Mouse (Mus musculus): Measurements from ENCODE around the gene Prph2. TPM values are rescaled to one million over a fixed set of nuclear protein-coding genes. Genes with fewer than 3 reads are reported as not detected.

The Prph2 gene
- polyA plus RNA-seq, 1 experiment from 2014 or later, result not detected

- Histone ChIP-seq H3K4me1 (peaks cover 37% of the 10 kb centered on the region), H3K27ac (peak overlapping the region; percentile 85), H3K27me3 (no peaks in the 10 kb centered on the region), H3K9me3 (replicated peaks) (no peaks in the 10 kb centered on the region), H3K36me3 (peaks cover 8% of the 10 kb centered on the region), H3K4me3 (replicated peaks) (0 out of 2 replicates have a peak overlapping the region, but pooled peaks have one; percentile 9), H3K4me2 (peak overlapping the region; percentile 41), H3K9ac (no peak overlapping the region)
- 13% methylated on average over 13 of the region's 13 CpGs for WGBS
- peak; percentile 96 for ATAC-seq (replicated peaks; ENCODE audit: low FRiP score)
Measured at GRCm38 (mm10) chr17:46897221-46897950, 12.9 kb upstream of the Prph2 start.

- H3K9ac ChIP-seq, result no peak overlapping the region
- no peaks in the 10 kb centered on the region for H3K27me3 ChIP-seq
- no peak overlapping the region for H3K27ac ChIP-seq
- H3K4me1 ChIP-seq, result peaks cover 24% of the 10 kb centered on the region
- H3K4me3 ChIP-seq (replicated peaks), result no peak overlapping the region
- 69% methylated on average over 2 of the region's 2 CpGs for WGBS
- no peaks in the 10 kb centered on the region for H3K36me3 ChIP-seq
- no peaks in the 10 kb centered on the region for H3K9me3 ChIP-seq (replicated peaks)
- H3K4me2 ChIP-seq, result no peak overlapping the region
- ATAC-seq (replicated peaks; ENCODE audit: low FRiP score), result no peak
Measured at GRCm38 (mm10) chr17:46900941-46901340, 9.3 kb upstream of the Prph2 start.

GRCm38 (mm10) chr17:46903876-46904490 lies 6.3 kb upstream of the Prph2 start:
- Histone ChIP-seq H3K4me3 (replicated peaks) (no peak overlapping the region), H3K9me3 (replicated peaks) (no peaks in the 10 kb centered on the region; the same call in 1 of the 2 replicates), H3K27me3 (no peaks in the 10 kb centered on the region), H3K4me2 (no peak overlapping the region), H3K27ac (no peak overlapping the region), H3K4me1 (no peaks in the 10 kb centered on the region), H3K36me3 (no peaks in the 10 kb centered on the region), H3K9ac (no peak overlapping the region)
- ATAC-seq (replicated peaks; ENCODE audit: low FRiP score), result peak; percentile 78; the same call in 1 of the 2 replicates
- 22% methylated on average over 19 of the region's 19 CpGs for WGBS

- H3K36me3 ChIP-seq, result no peaks in the 10 kb centered on the region
- peaks cover 11% of the 10 kb centered on the region; the same call in 1 of the 2 replicates for H3K4me1 ChIP-seq
- H3K4me3 ChIP-seq (replicated peaks), result no peak overlapping the region
- WGBS, result 37% methylated on average over 6 of the region's 6 CpGs
- no peak overlapping the region for H3K9ac ChIP-seq
- H3K27me3 ChIP-seq, result no peaks in the 10 kb centered on the region
- no peak overlapping the region for H3K4me2 ChIP-seq
- H3K27ac ChIP-seq, result 0 out of 2 replicates have a peak overlapping the region, but pooled peaks have one; percentile 7
- ATAC-seq (replicated peaks; ENCODE audit: low FRiP score), result no peak
- no peaks in the 10 kb centered on the region; the same call in 1 of the 2 replicates for H3K9me3 ChIP-seq (replicated peaks)
Measured at GRCm38 (mm10) chr17:46912331-46912730, 2.1 kb downstream of the Prph2 start.

GRCm38 (mm10) chr17:46915129-46915528 lies 4.9 kb downstream of the Prph2 start:
- Histone ChIP-seq H3K36me3 (no peaks in the 10 kb centered on the region), H3K4me2 (no peak overlapping the region), H3K9me3 (replicated peaks) (no peaks in the 10 kb centered on the region), H3K27me3 (no peaks in the 10 kb centered on the region), H3K4me3 (replicated peaks) (no peak overlapping the region), H3K27ac (no peak overlapping the region), H3K9ac (no peak overlapping the region), H3K4me1 (peaks cover 26% of the 10 kb centered on the region)
- 46% methylated on average over 3 of the region's 3 CpGs for WGBS
- no peak for ATAC-seq (replicated peaks; ENCODE audit: low FRiP score)

GRCm38 (mm10) chr17:46918951-46919350 lies 8.7 kb downstream of the Prph2 start:
- peak overlapping the region; percentile 63 for H3K27ac ChIP-seq
- peak; percentile 87 for ATAC-seq (replicated peaks; ENCODE audit: low FRiP score)
- no peak overlapping the region for H3K9ac ChIP-seq
- H3K4me1 ChIP-seq, result peaks cover 17% of the 10 kb centered on the region
- no peak overlapping the region for H3K4me3 ChIP-seq (replicated peaks)
- no peaks in the 10 kb centered on the region for H3K9me3 ChIP-seq (replicated peaks)
- H3K36me3 ChIP-seq, result no peaks in the 10 kb centered on the region
- H3K27me3 ChIP-seq, result no peaks in the 10 kb centered on the region
- H3K4me2 ChIP-seq, result no peak overlapping the region
- WGBS, result 10% methylated on average over 4 of the region's 4 CpGs

GRCm38 (mm10) chr17:46920855-46921254 lies 10.6 kb downstream of the Prph2 start:
- no peak overlapping the region for H3K4me3 ChIP-seq (replicated peaks)
- no peak overlapping the region for H3K9ac ChIP-seq
- no peak overlapping the region for H3K4me2 ChIP-seq
- 55% methylated on average over 6 of the region's 6 CpGs for WGBS
- no peak overlapping the region for H3K27ac ChIP-seq
- H3K36me3 ChIP-seq, result no peaks in the 10 kb centered on the region
- no peaks in the 10 kb centered on the region for H3K27me3 ChIP-seq
- no peak for ATAC-seq (replicated peaks; ENCODE audit: low FRiP score)
- peaks cover 17% of the 10 kb centered on the region for H3K4me1 ChIP-seq
- no peaks in the 10 kb centered on the region for H3K9me3 ChIP-seq (replicated peaks)

GRCm38 (mm10) chr17:46926192-46926591 lies 15.9 kb downstream of the Prph2 start:
- Histone ChIP-seq H3K27ac (no peak overlapping the region), H3K4me3 (replicated peaks) (no peak overlapping the region)

GRCm38 (mm10) chr17:46926941-46927340 lies 16.7 kb downstream of the Prph2 start:
- peaks cover 43% of the 10 kb centered on the region for H3K36me3 ChIP-seq
- no peak overlapping the region for H3K4me3 ChIP-seq (replicated peaks)
- H3K27me3 ChIP-seq, result no peaks in the 10 kb centered on the region
- ATAC-seq (replicated peaks; ENCODE audit: low FRiP score), result no peak
- H3K4me1 ChIP-seq, result 0 out of 2 replicates have a peak, but pooled peaks cover 2% of the 10 kb centered on the region
- 58% methylated on average over 3 of the region's 3 CpGs for WGBS
- no peak overlapping the region for H3K9ac ChIP-seq
- no peaks in the 10 kb centered on the region for H3K9me3 ChIP-seq (replicated peaks)
- H3K27ac ChIP-seq, result no peak overlapping the region
- no peak overlapping the region for H3K4me2 ChIP-seq

More at GRCm38 (mm10) chr17:46926192-46926591, 15.9 kb downstream of the Prph2 start:
- WGBS, result 75% methylated on average over 6 of the region's 6 CpGs
- no peak for ATAC-seq (replicated peaks; ENCODE audit: low FRiP score)
- Histone ChIP-seq H3K36me3 (peaks cover 36% of the 10 kb centered on the region), H3K9me3 (replicated peaks) (no peaks in the 10 kb centered on the region), H3K9ac (no peak overlapping the region), H3K27me3 (no peaks in the 10 kb centered on the region), H3K4me2 (no peak overlapping the region), H3K4me1 (0 out of 2 replicates have a peak, but pooled peaks cover 2% of the 10 kb centered on the region)

GRCm38 (mm10) chr17:46927781-46928180 lies 17.5 kb downstream of the Prph2 start:
- H3K9ac ChIP-seq, result no peak overlapping the region
- no peak for ATAC-seq (replicated peaks; ENCODE audit: low FRiP score)
- 94% methylated on average over 5 of the region's 5 CpGs for WGBS

GRCm38 (mm10) chr17:46929277-46929676 lies 19.0 kb downstream of the Prph2 start:
- 74% methylated on average over 12 of the region's 12 CpGs for WGBS
- ATAC-seq (replicated peaks; ENCODE audit: low FRiP score), result no peak
- Histone ChIP-seq H3K4me3 (replicated peaks) (no peak overlapping the region), H3K4me2 (no peak overlapping the region), H3K27ac (no peak overlapping the region), H3K9ac (no peak overlapping the region), H3K9me3 (replicated peaks) (no peaks in the 10 kb centered on the region), H3K36me3 (peaks cover 67% of the 10 kb centered on the region), H3K27me3 (no peaks in the 10 kb centered on the region), H3K4me1 (no peaks in the 10 kb centered on the region)

More at GRCm38 (mm10) chr17:46927781-46928180, 17.5 kb downstream of the Prph2 start:
- no peak overlapping the region for H3K4me2 ChIP-seq
- no peak overlapping the region for H3K4me3 ChIP-seq (replicated peaks)
- 0 out of 2 replicates have a peak, but pooled peaks cover 2% of the 10 kb centered on the region for H3K4me1 ChIP-seq
- no peak overlapping the region for H3K27ac ChIP-seq
- H3K9me3 ChIP-seq (replicated peaks), result no peaks in the 10 kb centered on the region
- H3K27me3 ChIP-seq, result no peaks in the 10 kb centered on the region
- peaks cover 52% of the 10 kb centered on the region for H3K36me3 ChIP-seq

GRCm38 (mm10) chr17:46929897-46930296 lies 19.6 kb downstream of the Prph2 start:
- no peak overlapping the region for H3K27ac ChIP-seq
- ATAC-seq (replicated peaks; ENCODE audit: low FRiP score), result no peak
- H3K4me2 ChIP-seq, result no peak overlapping the region
- 75% methylated on average over 7 of the region's 7 CpGs for whole genome bisulfite sequencing
- H3K4me3 ChIP-seq (replicated peaks), result no peak overlapping the region
- peaks cover 73% of the 10 kb centered on the region for H3K36me3 ChIP-seq
- no peaks in the 10 kb centered on the region for H3K4me1 ChIP-seq
- no peaks in the 10 kb centered on the region for H3K27me3 ChIP-seq
- no peak overlapping the region for H3K9ac ChIP-seq
- H3K9me3 ChIP-seq (replicated peaks), result no peaks in the 10 kb centered on the region
